Mouse (Mus musculus) heart, adult 2 months (tissue): ENCODE data around the gene Ncapd3.

Source experiments
- CTCF ChIP-seq: fragments of 200-600 bp; IDR thresholded peaks from 2 replicates; pipeline ENCODE4 v1.8.1; 2022; ENCODE audit warnings: antibody characterized with exemption, mild to moderate bottlenecking, moderate library complexity
- POLR2A ChIP-seq: fragments of 200-500 bp; IDR thresholded peaks from 2 replicates; pipeline ENCODE4 v1.6.1; 2011; ENCODE audit warnings: mild to moderate bottlenecking, low read depth, low read length, control low read depth; ENCODE audit not compliant: insufficient read depth

DNA sequence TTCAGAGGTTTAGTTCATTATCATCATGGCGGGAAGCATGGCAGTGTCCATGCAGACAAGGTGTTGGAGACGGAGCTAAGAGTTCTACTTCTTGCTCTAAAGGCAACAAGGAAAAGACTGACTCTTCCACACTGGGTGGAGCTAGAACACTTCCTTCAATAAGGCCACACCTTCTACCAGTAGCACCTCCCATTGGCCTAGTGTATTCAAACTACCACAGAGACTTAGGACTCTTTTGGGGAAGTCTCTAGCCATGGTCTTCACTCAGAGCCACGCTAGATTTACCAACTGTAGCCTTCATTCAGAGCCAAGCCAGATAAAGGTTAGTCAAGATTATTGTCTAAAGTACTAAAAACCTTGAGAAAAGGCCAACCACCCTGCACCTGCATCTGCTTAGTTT lies 32.9 kb upstream of the Ncapd3 start:
- TF ChIP-seq POLR2A = no peak
- no peak for TF ChIP-seq CTCF
